Mouse (Mus musculus) ovary, adult 18-20 months (tissue): ENCODE results near the gene Chn2.
A peak's percentile ranks its signal among the peaks of the same experiment; 100 is the strongest.
"Not testable (repeated sequence)": the region's sequence is repeated elsewhere in the genome, so short reads cannot be mapped to it uniquely, and the experiment has no call there.

ENCODE experiments used
- DNase-seq: peaks from one replicate; pipeline ENCODE4 v3.0.0; 2022; ENCODE audit warnings: low spot score, mixed read lengths

The Chn2 gene

GRCm38 (mm10) chr6:54157097-54157496, 117.7 kb downstream of the Chn2 start:
- DNase-seq = no peak

GRCm38 (mm10) chr6:54158317-54158716, 119.0 kb downstream of the Chn2 start:
- no peak for DNase-seq

- no peak for DNase-seq
These were observed 121.3 kb downstream of the Chn2 start for GRCm38 (mm10) chr6:54160677-54161076.

- DNase-seq = no peak
These were observed 121.9 kb downstream of the Chn2 start for GRCm38 (mm10) chr6:54161246-54161645.

GRCm38 (mm10) chr6:54162321-54162720, 123.0 kb downstream of the Chn2 start:
- DNase-seq = no peak

- DNase-seq = no peak
These were observed 123.4 kb downstream of the Chn2 start for GRCm38 (mm10) chr6:54162786-54163185.

- no peak for DNase-seq
These were observed 124.3 kb downstream of the Chn2 start for GRCm38 (mm10) chr6:54163702-54164101.

- DNase-seq = peak; percentile 16
These were observed 125.4 kb downstream of the Chn2 start for GRCm38 (mm10) chr6:54164777-54165176.

- no peak for DNase-seq
These were observed 125.9 kb downstream of the Chn2 start for GRCm38 (mm10) chr6:54165246-54165645.

- DNase-seq = no peak
These were observed 126.5 kb downstream of the Chn2 start for GRCm38 (mm10) chr6:54165863-54166262.

- DNase-seq = no peak
These were observed 127.7 kb downstream of the Chn2 start for GRCm38 (mm10) chr6:54166991-54167546.

- DNase-seq = no peak
These were observed 131.0 kb downstream of the Chn2 start for GRCm38 (mm10) chr6:54170286-54170894.

- DNase-seq = no peak
These were observed 132.0 kb downstream of the Chn2 start for GRCm38 (mm10) chr6:54171385-54171784.

- DNase-seq = no peak
These were observed 136.3 kb downstream of the Chn2 start for GRCm38 (mm10) chr6:54175473-54176215.

GRCm38 (mm10) chr6:54177081-54177480, 137.7 kb downstream of the Chn2 start:
- DNase-seq = not testable (repeated sequence)

GRCm38 (mm10) chr6:54179056-54179873, 139.9 kb downstream of the Chn2 start:
- DNase-seq = no peak

GRCm38 (mm10) chr6:54179874-54180212, 140.5 kb downstream of the Chn2 start:
- no peak for DNase-seq

- DNase-seq = no peak
These were observed 144.6 kb downstream of the Chn2 start for GRCm38 (mm10) chr6:54183825-54184578.

GRCm38 (mm10) chr6:54193631-54194305, 154.4 kb downstream of the Chn2 start:
- DNase-seq = no peak

- DNase-seq = no peak
These were observed 158.6 kb downstream of the Chn2 start for GRCm38 (mm10) chr6:54197821-54198412.

GRCm38 (mm10) chr6:54199516-54199915, 160.2 kb downstream of the Chn2 start:
- no peak for DNase-seq
